8 mouse cellular contexts compared by ENCODE assay signal in the genomic region with DNA sequence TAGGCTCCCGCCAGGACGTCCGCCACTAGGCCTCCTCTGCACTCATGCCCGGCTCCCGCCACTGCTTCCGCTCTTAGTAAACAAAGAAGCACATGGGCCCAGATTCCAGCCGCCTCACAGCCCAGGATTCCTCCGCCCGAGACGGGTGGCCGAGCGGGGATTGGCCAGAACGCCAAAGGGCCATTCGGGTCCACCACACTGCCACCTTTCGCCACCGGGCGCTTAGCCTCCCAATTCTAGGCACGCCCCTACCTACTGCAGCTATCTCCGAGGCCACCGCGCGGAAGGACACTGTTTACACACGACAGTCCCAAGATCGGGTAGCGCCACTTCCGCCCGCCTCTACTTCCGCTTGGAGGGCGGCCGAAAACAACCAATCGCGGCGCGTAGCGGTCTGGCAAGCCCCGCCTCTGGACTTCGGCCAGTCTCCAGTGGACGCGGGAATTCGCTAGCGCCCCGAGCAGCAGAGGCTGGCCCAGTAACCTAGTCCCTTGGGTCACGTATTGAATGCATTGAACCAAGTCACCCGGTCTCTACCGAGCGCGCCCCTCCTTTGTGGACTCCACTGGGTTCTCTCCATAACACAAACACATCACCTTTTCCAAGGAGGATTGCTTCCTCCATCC. TPM values are rescaled to one million over a fixed set of nuclear protein-coding genes. Genes with fewer than 3 reads are reported as not detected.
A peak's percentile ranks its signal among the peaks of the same experiment; 100 is the strongest.
DNase-seq lines count a peak whose midpoint lies in the region; ATAC-seq and TF ChIP-seq lines count a peak whose summit lies in the region.

No protein-coding gene starts in this region.

- TF ChIP-seq EP300 in heart, adult 2 months (IDR thresholded peaks at IDR 0.05; ENCODE audit: insufficient read depth, low read depth, low read length): peak; percentile 67; the same call in 1 of the 2 replicates

- ATAC-seq in embryonic facial prominence, embryonic 13.5 days (ENCODE audit: insufficient number of reproducible peaks, insufficient read depth, low FRiP score, low TSS enrichment, low read depth): peak; percentile 81
- ATAC-seq in limb, embryonic 13.5 days (ENCODE audit: low FRiP score, low read depth): peak; percentile 83
- peak; percentile 87 for ATAC-seq in midbrain, embryonic 16.5 days

- peaks cover 58% of the 10 kb centered on the region for H3K36me3 ChIP-seq in embryonic facial prominence, embryonic 13.5 days
- H3K36me3 ChIP-seq in heart, adult 2 months (ENCODE audit: control insufficient read depth, insufficient read depth, low read length): no peaks in the 10 kb centered on the region
- H3K36me3 ChIP-seq in limb, embryonic 13.5 days: peaks cover 62% of the 10 kb centered on the region
- H3K36me3 ChIP-seq in midbrain, embryonic 16.5 days (ENCODE audit: control insufficient read depth, insufficient read depth, low read length): peaks cover 39% of the 10 kb centered on the region

- H3K27ac ChIP-seq in embryonic facial prominence, embryonic 13.5 days: peak overlapping the region; percentile 95
- peak overlapping the region; percentile 96 for H3K27ac ChIP-seq in heart, adult 2 months
- peak overlapping the region; percentile 93 for H3K27ac ChIP-seq in limb, embryonic 13.5 days
- peak overlapping the region; percentile 88 for H3K27ac ChIP-seq in midbrain, embryonic 16.5 days (ENCODE audit: low read length)

- intact Hi-C loops in heart, adult 2 months (cut with DNase I): loop anchor here (1.0 to 2.0 kb wide), 2 partner anchors 10 to 16 kb away; a partner anchor contains a TSS

- H3K4me2 ChIP-seq in embryonic facial prominence, embryonic 13.5 days: peak overlapping the region; percentile 83
- peak overlapping the region; percentile 76 for H3K4me2 ChIP-seq in limb, embryonic 13.5 days (replicated peaks)
- peak overlapping the region; percentile 93 for H3K4me2 ChIP-seq in midbrain, embryonic 16.5 days (ENCODE audit: low read length)

- no peaks in the 10 kb centered on the region for H3K27me3 ChIP-seq in embryonic facial prominence, embryonic 13.5 days
- H3K27me3 ChIP-seq in heart, adult 2 months (ENCODE audit: control insufficient read depth, insufficient read depth, low read length): no peaks in the 10 kb centered on the region
- no peaks in the 10 kb centered on the region for H3K27me3 ChIP-seq in limb, embryonic 13.5 days
- H3K27me3 ChIP-seq in midbrain, embryonic 16.5 days (ENCODE audit: control insufficient read depth, insufficient read depth, low read depth, low read length): no peaks in the 10 kb centered on the region

- H3K4me3 ChIP-seq in embryonic facial prominence, embryonic 13.5 days: peak overlapping the region; percentile 76
- peak overlapping the region; percentile 87 for H3K4me3 ChIP-seq in heart, adult 2 months
- H3K4me3 ChIP-seq in limb, embryonic 13.5 days: peak overlapping the region; percentile 69
- peak overlapping the region; percentile 80 for H3K4me3 ChIP-seq in midbrain, embryonic 16.5 days (ENCODE audit: low read depth, low read length)

- TF ChIP-seq CTCF in heart, adult 2 months (IDR thresholded peaks at IDR 0.05): peak; percentile 35

- WGBS in embryonic facial prominence, embryonic 13.5 days: under 1% methylated on average over 47 of the region's 47 CpGs
- under 1% methylated on average over 47 of the region's 47 CpGs for WGBS in heart, adult 2 months
- WGBS in limb, embryonic 13.5 days: under 1% methylated on average over 47 of the region's 47 CpGs
- WGBS in midbrain, embryonic 16.5 days: under 1% methylated on average over 47 of the region's 47 CpGs

- peak overlapping the region; percentile 83 for H3K9ac ChIP-seq in embryonic facial prominence, embryonic 13.5 days
- peak overlapping the region; percentile 77 for H3K9ac ChIP-seq in heart, adult 2 months (ENCODE audit: low read depth, low read length)
- peak overlapping the region; percentile 75 for H3K9ac ChIP-seq in limb, embryonic 13.5 days
- peak overlapping the region; percentile 60 for H3K9ac ChIP-seq in midbrain, embryonic 16.5 days (ENCODE audit: low read depth, low read length)

- H3K4me1 ChIP-seq in embryonic facial prominence, embryonic 13.5 days: peaks cover 30% of the 10 kb centered on the region
- peaks cover 4% of the 10 kb centered on the region for H3K4me1 ChIP-seq in heart, adult 2 months (ENCODE audit: control insufficient read depth, insufficient read depth, low read length)
- peaks cover 29% of the 10 kb centered on the region for H3K4me1 ChIP-seq in limb, embryonic 13.5 days
- peaks cover 25% of the 10 kb centered on the region for H3K4me1 ChIP-seq in midbrain, embryonic 16.5 days (ENCODE audit: control insufficient read depth, insufficient read depth, low read length)

- peak; percentile 67 for TF ChIP-seq POLR2A in heart, adult 2 months (IDR thresholded peaks at IDR 0.05; ENCODE audit: insufficient read depth, low read depth, low read length)

- H3K9me3 ChIP-seq in embryonic facial prominence, embryonic 13.5 days: no peaks in the 10 kb centered on the region
- H3K9me3 ChIP-seq in limb, embryonic 13.5 days: no peaks in the 10 kb centered on the region
- no peaks in the 10 kb centered on the region for H3K9me3 ChIP-seq in midbrain, embryonic 16.5 days (replicated peaks; ENCODE audit: control insufficient read depth, low read length, poor library complexity, severe bottlenecking)

- peak; percentile 97 for DNase-seq in 3134 (ENCODE audit: extremely low read depth, insufficient read length, low spot score)
- DNase-seq in adrenal gland, postnatal 36 days: peak; percentile 97
- peak; percentile 97 to 98 for DNase-seq in heart, adult 2 months
- peak; percentile 97 to 98 for DNase-seq in kidney, adult 8-10 months
- peak; percentile 92 to 96 for DNase-seq in spleen, postnatal 10 days (ENCODE audit: low spot score in 2 of 2)

- no peaks in the 10 kb centered on the region for H3K79me2 ChIP-seq in heart, adult 2 months (replicated peaks; ENCODE audit: control insufficient read depth, insufficient read depth, low read length)

RNA-seq across cellular contexts. Expression of a gene that starts 0.8 kb away (rescaled TPM):
- 10 to 100 TPM; 19.1 to 19.7 TPM for total RNA-seq in adrenal gland, postnatal 36 days (2021)
- polyA plus RNA-seq in embryonic facial prominence, embryonic 13.5 days (2015; fragmentation: Nextera tagmentation; extraction: Ambion mirVana): 35.7 and 37.5 TPM in 2 replicates
- 1 to 10 TPM; 7.3 to 7.5 TPM for total RNA-seq in heart, adult 2 months (2021)
- 15.2 and 16.3 TPM in 2 replicates for polyA plus RNA-seq in heart, adult 2 months (2012; rRNA removed)
- 32.2 and 35.8 TPM in 2 replicates for polyA plus RNA-seq in limb, embryonic 13.5 days (2015; fragmentation: Nextera tagmentation; extraction: Ambion mirVana)
- 24.9 and 27.2 TPM in 2 replicates for polyA plus RNA-seq in midbrain, embryonic 16.5 days (2015; fragmentation: Nextera tagmentation; extraction: Ambion mirVana)

RNA-seq across cellular contexts. Expression of a gene that starts 1.2 kb away (rescaled TPM):
- 10 to 100 TPM; 33.0 to 34.5 TPM for total RNA-seq in adrenal gland, postnatal 36 days (2021)
- polyA plus RNA-seq in embryonic facial prominence, embryonic 13.5 days (2015; fragmentation: Nextera tagmentation; extraction: Ambion mirVana): 191 and 201 TPM in 2 replicates
- 1 to 10 TPM; 8.8 to 9.6 TPM for total RNA-seq in heart, adult 2 months (2021)
- 8.5 and 9.8 TPM in 2 replicates for polyA plus RNA-seq in heart, adult 2 months (2012; rRNA removed)
- 208 and 210 TPM in 2 replicates for polyA plus RNA-seq in limb, embryonic 13.5 days (2015; fragmentation: Nextera tagmentation; extraction: Ambion mirVana)
- polyA plus RNA-seq in midbrain, embryonic 16.5 days (2015; fragmentation: Nextera tagmentation; extraction: Ambion mirVana): 72.3 and 81.6 TPM in 2 replicates

RNA-seq across cellular contexts. Expression of a gene that starts 10.2 kb away (rescaled TPM):
- 100 to 1,000 TPM; 143 to 152 TPM for total RNA-seq in adrenal gland, postnatal 36 days (2021)
- polyA plus RNA-seq in embryonic facial prominence, embryonic 13.5 days (2015; fragmentation: Nextera tagmentation; extraction: Ambion mirVana): 308 and 342 TPM in 2 replicates
- 100 to 1,000 TPM; 121 to 135 TPM for total RNA-seq in heart, adult 2 months (2021)
- 116 and 149 TPM in 2 replicates for polyA plus RNA-seq in heart, adult 2 months (2012; rRNA removed)
- 362 and 367 TPM in 2 replicates for polyA plus RNA-seq in limb, embryonic 13.5 days (2015; fragmentation: Nextera tagmentation; extraction: Ambion mirVana)
- 288 and 309 TPM in 2 replicates for polyA plus RNA-seq in midbrain, embryonic 16.5 days (2015; fragmentation: Nextera tagmentation; extraction: Ambion mirVana)

RNA-seq across cellular contexts. Expression of a gene that starts 15.5 kb away (rescaled TPM):
- 10 to 100 TPM; 11.7 to 12.4 TPM for total RNA-seq in adrenal gland, postnatal 36 days (2021)
- polyA plus RNA-seq in embryonic facial prominence, embryonic 13.5 days (2015; fragmentation: Nextera tagmentation; extraction: Ambion mirVana): 24.0 and 24.4 TPM in 2 replicates
- total RNA-seq in heart, adult 2 months (2021): 1 to 10 TPM; 8.1 to 8.8 TPM
- polyA plus RNA-seq in heart, adult 2 months (2012; rRNA removed): 2.1 and 2.3 TPM in 2 replicates
- 20.3 and 23.8 TPM in 2 replicates for polyA plus RNA-seq in limb, embryonic 13.5 days (2015; fragmentation: Nextera tagmentation; extraction: Ambion mirVana)
- polyA plus RNA-seq in midbrain, embryonic 16.5 days (2015; fragmentation: Nextera tagmentation; extraction: Ambion mirVana): 23.9 and 26.3 TPM in 2 replicates

RNA-seq across cellular contexts. Expression of a gene that starts 16.2 kb away (rescaled TPM):
- 10 to 100 TPM; 41.2 to 47.5 TPM for total RNA-seq in adrenal gland, postnatal 36 days (2021)
- polyA plus RNA-seq in embryonic facial prominence, embryonic 13.5 days (2015; fragmentation: Nextera tagmentation; extraction: Ambion mirVana): 94.2 and 101 TPM in 2 replicates
- total RNA-seq in heart, adult 2 months (2021): 10 to 100 TPM; 32.1 to 36.5 TPM
- 56.7 and 67.5 TPM in 2 replicates for polyA plus RNA-seq in heart, adult 2 months (2012; rRNA removed)
- 99.2 and 106 TPM in 2 replicates for polyA plus RNA-seq in limb, embryonic 13.5 days (2015; fragmentation: Nextera tagmentation; extraction: Ambion mirVana)
- polyA plus RNA-seq in midbrain, embryonic 16.5 days (2015; fragmentation: Nextera tagmentation; extraction: Ambion mirVana): 74.4 and 75.8 TPM in 2 replicates

Comparison
In these comparisons a context has a peak if more than half of its experiments do, and no peak if none do; other contexts are left out.
1. Peak in every context shown above with its lines: DNase-seq, ATAC-seq, H3K4me3 ChIP-seq and H3K27ac ChIP-seq.